Mouse (Mus musculus): ENCODE measurements around the gene Ccdc81. TPM values are rescaled to one million over a fixed set of nuclear protein-coding genes. Genes with fewer than 3 reads are reported as not detected.

Ccdc81 gene
- polyA plus RNA-seq, 1 experiment from 2014 or later = 0.04 TPM

GRCm38 (mm10) chr7:89884551-89884950, 18.9 kb downstream of the Ccdc81 start:
- Histone ChIP-seq H3K36me3 (ENCODE audit: control insufficient read depth, insufficient read depth) (no peaks in the 10 kb centered on the region), H3K4me1 (replicated peaks; ENCODE audit: control insufficient read depth, insufficient read depth, low read length) (no peaks in the 10 kb centered on the region), H3K9ac (ENCODE audit: low read depth, low read length) (no peak overlapping the region), H3K4me2 (replicated peaks; ENCODE audit: low read depth) (no peak overlapping the region), H3K27me3 (replicated peaks; ENCODE audit: control insufficient read depth, insufficient read depth, low read length) (no peaks in the 10 kb centered on the region), H3K9me3 (ENCODE audit: control insufficient read depth) (no peaks in the 10 kb centered on the region), H3K4me3 (ENCODE audit: low read depth, low read length) (no peak overlapping the region), H3K27ac (ENCODE audit: low read depth, low read length) (no peak overlapping the region)
- WGBS = 56% methylated on average over 3 of the region's 3 CpGs
- no peak for ATAC-seq
- no peak for TF ChIP-seq CTCF (IDR thresholded peaks at IDR 0.05; ENCODE audit: low read depth)

DNA sequence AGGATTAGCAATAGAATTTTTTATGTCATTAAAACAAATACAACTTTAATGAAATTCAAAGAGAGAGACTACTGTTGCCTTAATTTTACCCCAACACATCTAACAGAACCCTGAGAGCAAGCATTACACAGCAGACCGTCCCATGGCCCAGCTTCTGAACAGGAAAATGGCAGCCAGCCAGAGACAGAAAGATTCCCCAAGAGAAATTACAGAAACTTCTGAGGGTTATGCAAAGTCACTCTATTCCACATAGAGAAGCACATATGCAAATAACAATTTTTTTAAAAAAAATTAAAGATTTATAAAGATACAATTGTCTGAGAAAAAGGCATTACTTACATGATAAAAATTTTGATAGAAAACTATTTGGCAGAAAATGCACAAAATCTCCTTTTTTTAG, 23.7 kb downstream of the Ccdc81 start:
- no peaks in the 10 kb centered on the region for H3K27me3 ChIP-seq (replicated peaks; ENCODE audit: control insufficient read depth, insufficient read depth, low read length)
- no peak for ATAC-seq
- H3K4me1 ChIP-seq (replicated peaks; ENCODE audit: control insufficient read depth, insufficient read depth, low read length) = no peaks in the 10 kb centered on the region
- no peaks in the 10 kb centered on the region for H3K36me3 ChIP-seq (ENCODE audit: control insufficient read depth, insufficient read depth)
- no peak overlapping the region for H3K9ac ChIP-seq (ENCODE audit: low read depth, low read length)
- TF ChIP-seq CTCF (IDR thresholded peaks at IDR 0.05; ENCODE audit: low read depth) = no peak
- H3K4me2 ChIP-seq (replicated peaks; ENCODE audit: low read depth) = no peak overlapping the region
- H3K4me3 ChIP-seq (ENCODE audit: low read depth, low read length) = no peak overlapping the region
- WGBS = 64% methylated on average over 1 of the region's 1 CpGs
- H3K27ac ChIP-seq (ENCODE audit: low read depth, low read length) = no peak overlapping the region
- H3K9me3 ChIP-seq (ENCODE audit: control insufficient read depth) = no peaks in the 10 kb centered on the region

DNA sequence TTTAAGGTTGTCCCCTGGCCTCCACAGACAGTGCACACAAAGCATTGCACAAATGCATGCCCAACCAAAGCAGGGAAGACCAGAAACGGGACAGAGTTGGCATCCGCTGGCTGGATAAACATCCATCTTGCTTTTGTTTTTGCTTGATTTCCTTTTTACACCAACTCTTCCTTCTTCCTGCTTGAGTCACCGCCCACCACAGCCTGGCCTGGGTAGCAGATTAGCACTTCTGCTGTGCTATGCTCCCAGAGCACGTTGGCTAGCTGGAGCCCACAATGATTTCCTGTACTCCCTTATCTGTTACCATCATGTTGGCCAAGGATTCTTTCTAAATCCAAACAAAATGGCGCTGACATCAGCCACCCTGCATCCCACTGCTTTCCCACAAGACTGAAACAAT, 36.2 kb downstream of the Ccdc81 start:
- H3K9me3 ChIP-seq (ENCODE audit: control insufficient read depth) = no peaks in the 10 kb centered on the region
- ATAC-seq = no peak
- no peaks in the 10 kb centered on the region for H3K36me3 ChIP-seq (ENCODE audit: control insufficient read depth, insufficient read depth)
- H3K27ac ChIP-seq (ENCODE audit: low read depth, low read length) = no peak overlapping the region
- H3K4me1 ChIP-seq (replicated peaks; ENCODE audit: control insufficient read depth, insufficient read depth, low read length) = no peaks in the 10 kb centered on the region
- no peaks in the 10 kb centered on the region for H3K27me3 ChIP-seq (replicated peaks; ENCODE audit: control insufficient read depth, insufficient read depth, low read length)
- H3K9ac ChIP-seq (ENCODE audit: low read depth, low read length) = no peak overlapping the region
- 68% methylated on average over 5 of the region's 5 CpGs for WGBS
- no peak overlapping the region for H3K4me2 ChIP-seq (replicated peaks; ENCODE audit: low read depth)
- no peak overlapping the region for H3K4me3 ChIP-seq (ENCODE audit: low read depth, low read length)
- TF ChIP-seq CTCF (IDR thresholded peaks at IDR 0.05; ENCODE audit: low read depth) = no peak

DNA sequence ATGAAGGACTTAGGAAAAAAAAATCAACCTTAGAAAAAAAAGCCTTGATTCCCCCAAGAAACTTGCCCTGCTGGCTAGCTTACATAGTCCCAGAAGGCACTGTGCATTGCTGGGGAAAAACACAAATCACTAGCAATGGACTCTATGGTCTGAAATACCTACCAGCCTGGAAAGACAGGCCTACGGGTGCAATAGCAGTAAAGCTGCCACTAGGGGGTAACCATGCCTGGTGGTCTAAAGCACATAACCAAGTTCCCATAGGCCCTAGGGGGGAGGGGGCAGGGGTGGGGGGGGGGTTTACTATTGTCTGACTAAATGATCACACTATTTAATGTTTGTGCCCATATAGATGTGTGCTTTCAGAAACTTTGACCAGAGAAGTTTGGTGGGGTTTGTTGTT, 38.7 kb downstream of the Ccdc81 start:
- peak; percentile 35; the same call in 1 of the 2 replicates for TF ChIP-seq CTCF (IDR thresholded peaks at IDR 0.05; ENCODE audit: low read depth)
- no peaks in the 10 kb centered on the region for H3K9me3 ChIP-seq (ENCODE audit: control insufficient read depth)
- H3K36me3 ChIP-seq (ENCODE audit: control insufficient read depth, insufficient read depth) = no peaks in the 10 kb centered on the region
- no peak overlapping the region for H3K4me2 ChIP-seq (replicated peaks; ENCODE audit: low read depth)
- no peak overlapping the region for H3K27ac ChIP-seq (ENCODE audit: low read depth, low read length)
- no peak overlapping the region for H3K4me3 ChIP-seq (ENCODE audit: low read depth, low read length)
- ATAC-seq = no peak
- WGBS = 93% methylated on average over 1 of the region's 1 CpGs
- H3K4me1 ChIP-seq (replicated peaks; ENCODE audit: control insufficient read depth, insufficient read depth, low read length) = no peaks in the 10 kb centered on the region
- no peaks in the 10 kb centered on the region for H3K27me3 ChIP-seq (replicated peaks; ENCODE audit: control insufficient read depth, insufficient read depth, low read length)
- no peak overlapping the region for H3K9ac ChIP-seq (ENCODE audit: low read depth, low read length)

- TF ChIP-seq CTCF (IDR thresholded peaks at IDR 0.05; ENCODE audit: low read depth) = no peak
- Histone ChIP-seq H3K36me3 (ENCODE audit: control insufficient read depth, insufficient read depth) (no peaks in the 10 kb centered on the region), H3K4me1 (replicated peaks; ENCODE audit: control insufficient read depth, insufficient read depth, low read length) (no peaks in the 10 kb centered on the region), H3K4me2 (replicated peaks; ENCODE audit: low read depth) (no peak overlapping the region), H3K27me3 (replicated peaks; ENCODE audit: control insufficient read depth, insufficient read depth, low read length) (no peaks in the 10 kb centered on the region), H3K4me3 (ENCODE audit: low read depth, low read length) (no peak overlapping the region), H3K9me3 (ENCODE audit: control insufficient read depth) (no peaks in the 10 kb centered on the region), H3K9ac (ENCODE audit: low read depth, low read length) (no peak overlapping the region), H3K27ac (ENCODE audit: low read depth, low read length) (no peak overlapping the region)
- no peak for ATAC-seq
- 64% methylated on average over 17 of the region's 17 CpGs for WGBS
These were observed 46.8 kb downstream of the Ccdc81 start for GRCm38 (mm10) chr7:89856440-89857217.

- no peak for ATAC-seq
- no peak for TF ChIP-seq CTCF (IDR thresholded peaks at IDR 0.05; ENCODE audit: low read depth)
- H3K9ac ChIP-seq (ENCODE audit: low read depth, low read length) = no peak overlapping the region
- H3K4me2 ChIP-seq (replicated peaks; ENCODE audit: low read depth) = no peak overlapping the region
- H3K4me3 ChIP-seq (ENCODE audit: low read depth, low read length) = no peak overlapping the region
- no peaks in the 10 kb centered on the region for H3K4me1 ChIP-seq (replicated peaks; ENCODE audit: control insufficient read depth, insufficient read depth, low read length)
- no peaks in the 10 kb centered on the region for H3K27me3 ChIP-seq (replicated peaks; ENCODE audit: control insufficient read depth, insufficient read depth, low read length)
- H3K36me3 ChIP-seq (ENCODE audit: control insufficient read depth, insufficient read depth) = no peaks in the 10 kb centered on the region
- no peak overlapping the region for H3K27ac ChIP-seq (ENCODE audit: low read depth, low read length)
- 61% methylated on average over 1 of the region's 1 CpGs for WGBS
- no peaks in the 10 kb centered on the region for H3K9me3 ChIP-seq (ENCODE audit: control insufficient read depth)
These were observed 48.2 kb downstream of the Ccdc81 start for GRCm38 (mm10) chr7:89855196-89855595.
